Mouse (Mus musculus) cerebellum, adult 9-10 months (tissue): ENCODE data around the gene Nkapd1.

Experiments used
- DNase-seq: peaks from one replicate; pipeline ENCODE4 v3.0.0; 2022

Gene Nkapd1

DNA sequence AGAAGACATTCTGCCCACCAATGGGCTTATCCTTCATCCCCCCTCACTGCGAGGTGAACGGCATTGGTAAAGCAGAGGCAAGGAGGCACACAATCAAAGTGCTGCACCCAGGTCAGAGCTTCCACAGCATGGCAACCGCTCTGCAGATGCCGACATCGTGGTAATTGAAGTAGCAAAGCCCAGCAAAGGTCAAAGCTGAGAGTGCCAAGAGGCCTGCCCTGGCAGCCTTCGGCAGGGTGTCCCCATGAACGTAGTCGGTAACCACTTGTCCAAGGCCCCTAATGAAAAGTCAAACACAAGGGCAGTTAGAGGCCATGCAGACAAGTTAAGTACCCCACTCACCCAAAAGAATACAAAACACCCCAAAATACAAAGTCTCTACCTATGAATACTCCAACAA, 20.3 kb downstream of the Nkapd1 start:
- DNase-seq: no peak

DNA sequence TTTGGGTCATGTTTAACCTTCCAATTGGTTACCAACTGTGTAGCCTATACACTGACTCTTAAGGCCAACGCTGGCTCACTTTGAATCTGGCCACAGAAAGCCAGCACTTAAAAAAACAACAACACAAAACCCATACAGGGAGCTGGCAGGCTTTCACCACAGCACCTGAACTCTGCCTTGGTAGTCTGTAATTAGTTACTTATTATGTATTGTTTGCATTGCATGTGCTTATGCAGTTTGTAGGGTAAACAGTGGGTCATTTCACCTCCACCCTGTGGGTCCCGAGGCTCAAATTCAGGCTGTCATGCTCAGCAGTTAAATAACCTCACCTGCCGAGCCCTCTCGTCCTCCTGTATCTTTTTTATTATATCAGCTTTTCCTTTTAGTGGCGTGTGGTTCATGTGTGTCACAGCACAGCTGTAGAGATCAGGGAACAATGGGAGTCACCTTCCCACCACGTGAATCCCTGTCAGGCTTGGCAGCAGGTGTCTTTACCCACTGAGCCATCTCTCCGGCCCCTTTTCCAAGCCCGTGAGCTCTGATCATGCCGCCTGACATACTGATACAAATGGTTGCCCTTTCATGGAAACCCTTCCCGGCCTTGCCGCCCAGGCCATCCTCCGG, 22.4 kb downstream of the Nkapd1 start:
- DNase-seq: no peak

DNA sequence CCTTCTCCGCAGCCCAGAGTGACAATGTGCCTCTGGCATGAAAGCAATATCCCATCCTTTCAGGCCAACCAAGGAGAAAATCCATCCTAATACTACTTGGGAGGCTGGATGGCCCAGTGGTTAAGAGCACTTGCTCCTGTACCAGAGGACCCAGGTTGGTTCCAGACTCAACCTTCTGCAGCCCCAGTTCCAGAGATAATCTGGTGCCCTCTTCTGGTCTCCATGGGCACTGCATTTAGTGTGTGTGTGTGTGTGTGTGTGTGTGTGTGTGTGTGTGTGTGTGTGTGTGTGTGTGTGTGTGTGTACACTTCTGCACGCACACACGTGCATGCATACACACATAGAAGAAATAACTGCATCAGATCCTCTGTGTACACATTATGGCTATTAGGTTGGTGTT, 23.7 kb downstream of the Nkapd1 start:
- no peak for DNase-seq

DNA sequence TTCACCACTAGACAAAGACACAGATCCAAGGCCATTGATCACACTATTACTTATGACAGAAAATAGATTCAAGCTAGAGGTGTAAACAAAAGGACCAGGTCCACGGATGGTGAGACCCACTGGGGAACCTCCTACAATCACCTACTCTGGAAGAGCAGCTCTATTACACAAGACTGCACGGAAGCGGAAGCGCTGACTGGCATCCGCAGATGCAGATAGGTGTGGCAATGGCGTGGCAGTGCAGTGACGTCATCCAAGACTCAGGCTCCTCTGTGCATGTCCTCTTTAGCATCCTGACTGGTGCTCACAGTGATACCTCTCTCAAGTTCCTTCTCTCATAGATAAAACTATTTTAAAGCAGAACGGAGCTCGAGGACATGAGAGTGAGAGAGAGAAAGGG, 24.3 kb downstream of the Nkapd1 start:
- DNase-seq: no peak

DNA sequence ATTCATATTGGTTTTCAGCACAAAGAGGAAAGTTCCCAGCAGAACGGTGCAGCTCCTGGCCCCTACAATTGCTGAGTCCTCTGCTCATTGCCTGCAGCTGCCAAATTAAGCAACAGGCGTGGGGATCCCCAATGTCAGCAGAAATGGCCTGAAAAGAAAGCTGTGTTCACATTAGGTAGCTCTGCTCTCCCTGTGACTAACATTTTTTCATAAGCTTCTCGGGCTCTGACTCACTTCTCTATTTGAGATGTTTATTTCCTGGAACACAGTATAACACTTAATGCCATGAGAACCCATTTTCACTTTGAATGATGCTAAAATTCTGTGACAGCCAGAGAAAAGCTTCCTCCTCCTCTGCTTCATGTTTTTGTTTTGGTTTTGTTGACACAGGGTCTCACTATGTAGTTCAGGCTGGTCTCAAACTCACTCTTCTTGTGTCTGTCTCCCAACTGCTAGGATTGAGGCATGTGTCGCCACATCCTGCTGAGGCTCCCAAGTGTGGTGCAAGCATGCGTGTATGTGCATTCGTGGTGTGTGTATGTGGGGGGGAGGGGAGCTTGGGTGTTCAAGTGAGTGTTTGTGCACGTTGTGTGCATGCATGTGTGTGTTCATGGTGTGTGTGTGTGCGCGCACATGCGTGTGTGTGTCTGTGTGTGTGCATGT, 26.3 kb downstream of the Nkapd1 start:
- no peak for DNase-seq

DNA sequence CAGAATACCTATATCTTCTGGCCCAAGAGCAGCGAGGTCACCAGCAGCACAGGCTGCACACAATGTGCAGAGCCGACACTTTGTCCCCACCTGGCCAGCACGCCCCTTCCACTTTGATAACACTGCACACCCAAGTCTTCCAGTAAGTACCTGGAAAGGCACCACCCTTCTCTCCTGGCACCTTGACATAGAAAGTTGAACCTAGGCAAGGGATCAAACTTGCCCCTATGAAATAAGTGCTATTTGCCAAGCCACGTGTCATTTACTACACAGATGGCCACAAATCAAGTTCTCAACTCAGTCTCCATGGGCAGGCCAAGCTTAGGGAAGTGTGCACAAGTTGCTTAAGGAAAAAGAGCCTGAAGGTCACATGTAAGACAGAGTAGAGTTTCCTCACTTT, 30.3 kb downstream of the Nkapd1 start:
- no peak for DNase-seq

DNA sequence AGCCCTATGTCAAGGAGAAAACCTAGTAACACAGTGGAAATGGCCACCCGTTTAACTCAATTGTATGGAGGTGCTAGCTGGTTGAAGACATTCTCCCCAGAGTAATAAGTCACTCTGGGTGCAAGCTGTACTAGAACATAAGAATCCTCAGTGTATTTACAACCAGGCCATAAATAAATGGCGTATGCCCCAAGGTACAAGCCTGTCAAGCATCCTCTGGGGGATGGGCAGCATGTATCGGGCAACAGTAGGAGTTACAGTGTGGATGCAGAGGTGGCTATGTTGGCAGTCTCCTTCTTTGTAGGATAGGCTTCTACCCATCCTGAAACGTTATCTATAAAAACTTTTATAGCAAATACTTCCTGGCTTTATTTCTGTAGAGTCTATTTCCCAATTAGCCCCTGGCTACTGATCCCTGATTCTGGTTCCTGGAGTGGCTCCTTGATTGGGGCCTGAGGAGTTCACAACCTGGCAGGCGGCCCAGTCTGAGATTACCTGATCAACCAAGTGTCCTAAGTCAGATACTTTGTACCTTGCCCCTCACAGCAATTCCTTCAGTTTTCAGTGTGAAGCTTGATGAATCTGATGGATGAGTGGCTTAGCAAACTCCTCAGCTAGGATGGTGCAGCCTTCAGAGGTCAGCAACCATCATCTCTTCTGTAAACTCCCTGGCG, 32.0 kb downstream of the Nkapd1 start:
- no peak for DNase-seq

DNA sequence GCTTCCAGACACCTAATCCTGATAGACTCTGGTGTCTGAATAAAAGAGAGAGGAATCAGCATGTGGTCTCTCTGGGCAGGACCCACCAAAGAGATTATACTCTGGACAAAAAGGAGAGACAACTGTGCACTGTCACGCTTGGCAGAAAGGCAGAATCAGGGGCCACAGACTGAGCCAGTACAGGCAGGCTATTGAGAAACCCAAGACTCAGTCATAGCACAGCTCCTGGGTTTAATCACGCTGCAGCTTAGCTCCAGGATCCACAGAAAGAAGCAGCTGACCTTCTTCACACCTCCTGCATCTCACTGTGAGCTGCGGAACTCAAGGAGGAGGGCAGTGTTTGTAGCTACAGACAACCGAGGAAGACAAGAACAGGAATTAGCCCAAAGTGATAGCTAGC, 36.9 kb downstream of the Nkapd1 start:
- DNase-seq: no peak

DNA sequence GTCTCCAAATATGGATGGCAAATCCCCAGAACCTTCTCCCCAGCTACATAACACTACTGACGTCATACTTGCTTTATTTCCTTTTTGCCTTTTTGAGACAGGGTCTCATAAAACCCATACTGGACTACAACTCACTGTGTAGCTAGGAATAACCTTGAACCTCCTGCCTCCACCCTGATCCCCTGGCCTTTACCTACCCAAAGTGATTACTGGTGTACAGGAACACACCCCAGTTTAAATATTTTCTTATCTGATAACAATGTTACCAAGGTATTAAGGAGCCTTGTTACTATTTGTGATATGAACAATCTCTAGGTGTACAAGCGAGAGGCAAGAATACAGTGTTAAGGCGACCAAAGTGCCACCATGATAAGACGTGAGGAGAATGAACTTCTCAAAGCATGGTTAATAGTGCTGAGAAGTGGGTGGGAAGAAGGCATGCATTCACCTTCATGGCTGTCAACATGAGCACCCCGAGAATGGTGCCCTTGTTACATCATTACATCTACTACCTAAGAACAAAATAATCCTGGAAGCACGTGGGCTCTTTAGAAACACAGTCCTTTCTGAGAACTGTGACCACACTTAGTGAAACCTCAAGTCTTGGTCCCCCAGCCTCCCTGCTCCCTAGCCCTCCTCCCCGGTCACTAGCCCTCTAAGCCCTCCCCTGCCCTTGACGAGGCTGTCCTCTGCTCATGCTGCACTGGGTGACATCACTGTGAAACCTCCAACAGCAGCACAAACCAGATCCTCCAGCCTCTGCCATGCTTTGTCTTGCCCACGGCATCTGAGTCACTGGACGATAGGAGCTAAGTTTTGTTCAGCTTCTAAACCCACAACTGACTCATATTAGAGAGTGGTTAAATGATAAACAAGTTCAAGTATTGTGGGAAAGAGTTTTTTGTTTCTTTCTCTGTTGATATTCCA, 47.4 kb downstream of the Nkapd1 start:
- DNase-seq: no peak

DNA sequence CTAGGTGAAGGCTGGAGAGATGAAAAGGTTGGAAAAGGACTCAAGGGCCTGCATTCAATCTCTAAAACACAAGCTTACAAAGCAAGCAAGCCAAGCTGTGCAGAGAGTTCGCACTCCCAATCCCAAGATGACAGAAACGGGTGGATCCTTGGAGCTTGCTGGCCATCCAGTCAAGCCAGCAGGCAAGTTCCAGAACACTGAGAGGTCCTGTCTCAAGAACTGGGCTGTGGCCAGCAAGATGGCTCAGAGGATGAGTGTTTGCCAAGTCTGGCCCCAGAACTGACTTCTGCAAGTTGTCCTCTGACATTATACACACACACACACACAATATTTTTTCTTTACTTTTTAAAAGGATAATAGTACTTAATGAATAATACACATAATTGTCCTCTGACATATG, 49.4 kb downstream of the Nkapd1 start:
- DNase-seq: no peak

DNA sequence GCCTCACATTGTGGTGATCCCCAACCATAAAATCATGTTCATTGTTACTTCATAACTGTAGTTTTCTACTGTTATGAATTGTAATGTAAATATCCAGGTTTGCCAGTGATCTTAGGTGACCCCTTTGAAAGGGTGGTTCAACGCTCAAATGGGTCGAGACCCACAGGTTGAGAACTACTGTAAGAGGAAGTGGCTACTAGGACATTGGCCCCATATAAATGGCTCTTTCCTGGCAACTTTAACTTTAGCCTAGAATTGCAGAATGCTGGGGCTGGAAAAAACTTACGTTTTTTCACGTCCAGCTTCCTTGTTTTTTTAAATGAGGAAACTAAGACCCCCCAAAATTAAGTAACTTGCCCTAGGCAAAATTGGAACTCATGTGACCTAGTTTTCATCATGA, 49.9 kb downstream of the Nkapd1 start:
- DNase-seq: no peak

DNA sequence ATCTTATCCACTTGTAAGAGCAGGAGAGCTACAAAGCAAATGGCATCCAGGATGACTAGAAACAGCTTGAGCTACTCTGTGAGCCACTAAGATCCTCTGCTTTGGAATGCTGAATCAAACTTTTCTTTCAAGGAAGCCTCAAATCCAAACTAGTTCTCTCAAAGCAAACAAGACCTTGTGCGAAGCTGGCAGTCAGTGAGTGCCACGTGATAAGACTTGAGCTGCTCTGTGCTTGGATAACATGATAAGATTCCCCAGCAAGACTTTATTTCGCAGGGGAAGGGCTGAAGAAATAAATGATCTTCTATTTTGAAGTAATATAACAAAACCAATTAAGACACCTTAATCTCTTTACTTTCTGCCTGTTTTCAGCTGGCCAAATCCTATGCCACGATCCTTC, 51.3 kb downstream of the Nkapd1 start:
- no peak for DNase-seq

DNA sequence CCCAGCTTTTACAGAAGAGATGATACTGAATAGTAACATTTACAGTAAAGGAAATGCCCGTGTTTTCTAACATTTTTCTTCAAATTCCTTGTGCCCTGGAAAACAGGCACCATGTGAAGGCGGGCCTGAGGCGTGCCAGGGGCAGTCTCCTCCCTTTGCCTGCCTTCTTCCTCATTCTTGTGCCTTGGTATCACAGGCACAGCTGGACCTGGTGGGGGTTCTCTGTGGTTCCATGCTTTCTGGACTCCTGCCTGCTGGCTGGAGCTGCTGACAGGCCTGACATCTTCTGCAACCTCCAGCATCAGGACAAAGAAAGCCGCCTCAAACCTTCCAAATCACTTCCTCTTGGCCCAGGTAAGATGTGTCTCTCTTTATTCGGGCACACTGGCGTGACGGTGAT, 52.1 kb downstream of the Nkapd1 start:
- DNase-seq: no peak

DNA sequence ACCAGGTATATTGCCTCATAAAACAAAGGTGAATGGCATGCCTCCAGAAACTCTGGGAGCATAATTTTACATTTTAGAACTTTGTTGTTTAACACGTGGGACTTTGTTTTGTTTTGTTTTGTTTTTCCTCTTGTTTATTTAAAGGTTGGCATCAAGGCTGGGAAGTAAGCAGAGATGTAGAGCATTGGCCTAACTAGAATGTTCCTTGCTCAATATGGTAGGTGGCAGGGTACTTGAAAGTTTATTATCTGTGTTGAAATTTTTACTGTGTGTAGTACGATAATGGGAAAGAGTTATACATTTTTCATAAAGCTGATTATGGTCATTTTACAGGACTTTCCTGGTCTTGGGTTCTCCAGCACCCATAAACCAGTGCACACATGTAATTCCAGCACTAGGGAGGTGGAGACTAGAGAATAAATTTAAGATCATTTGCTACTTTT, 55.3 kb downstream of the Nkapd1 start:
- DNase-seq: no peak

DNA sequence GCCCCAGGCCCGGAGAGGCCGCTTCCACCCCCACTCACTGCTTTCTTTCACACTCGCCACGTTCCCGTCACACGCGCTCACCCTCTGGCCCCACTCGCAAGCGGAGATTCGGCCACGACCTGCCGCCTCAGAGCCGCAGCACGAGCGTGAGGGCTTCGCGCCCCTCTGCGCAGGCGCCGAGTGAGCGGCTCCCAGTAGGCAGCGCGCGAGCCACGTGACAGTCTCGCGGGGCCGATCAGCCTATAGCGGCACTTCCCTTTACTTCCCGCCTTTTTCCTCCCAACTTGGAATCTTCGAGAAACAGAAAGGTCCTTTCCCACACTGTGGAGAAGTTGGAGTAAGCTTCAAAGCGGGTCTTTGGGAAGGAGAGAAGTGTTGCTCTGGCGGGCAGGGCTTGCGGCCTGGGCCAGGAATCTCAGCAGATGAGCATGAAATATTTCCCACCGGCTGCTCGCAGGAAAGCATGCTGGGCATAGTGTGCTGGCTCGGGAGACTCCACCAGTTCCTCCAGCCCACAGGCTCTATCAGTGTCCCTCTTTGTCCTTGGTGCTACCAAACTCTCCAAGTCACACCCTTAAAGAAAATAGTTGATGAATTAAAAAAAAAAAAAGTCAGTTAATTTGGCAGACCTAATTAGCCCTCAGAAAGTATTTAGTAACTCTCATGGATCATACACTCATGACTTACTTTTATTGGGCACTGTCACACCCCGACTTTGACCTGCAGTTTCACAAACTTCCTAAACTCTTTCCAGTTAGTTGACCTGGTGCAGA, 55.9 kb downstream of the Nkapd1 start, which contains the start of gene Tex12:
Gene Tex12, minus strand, starts transcription at position 181 of the 773 bp plus-strand sequence.
- DNase-seq: no peak
